In the genomic region with DNA sequence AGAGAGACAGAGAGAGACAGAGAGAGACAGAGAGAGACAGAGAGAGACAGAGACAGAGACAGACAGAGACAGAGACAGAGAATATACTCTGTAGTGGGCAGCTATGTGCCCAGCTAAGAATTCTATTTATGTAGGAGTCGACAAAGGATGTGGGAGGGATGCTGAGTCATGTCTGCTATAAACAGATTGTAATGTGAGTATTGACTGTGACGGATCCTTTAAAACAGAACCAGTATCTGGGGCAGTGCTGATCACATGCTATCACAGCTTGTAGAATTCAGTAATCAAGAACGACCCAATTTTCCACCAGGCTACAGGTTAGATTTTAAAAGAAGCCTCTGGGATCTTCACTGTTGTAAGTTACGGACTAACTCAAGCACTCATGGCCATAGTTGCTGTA, we compare ENCODE assay signal across 20 mouse cellular contexts. TPM values are rescaled to one million over a fixed set of nuclear protein-coding genes. Genes with fewer than 3 reads are reported as not detected.
A peak's percentile ranks its signal among the peaks of the same experiment; 100 is the strongest.
DNase-seq lines count a peak whose midpoint lies in the region; ATAC-seq and TF ChIP-seq lines count a peak whose summit lies in the region.
"Had no signal": no experiment of that assay in that cellular context is flagged by ENCODE, and none has a peak within 500 bp of the region (broad histone marks: within the 10 kb centered on the region; RNA-seq: fewer than 3 reads in every experiment).

No protein-coding gene starts in this region.

- no peak overlapping the region for H3K27ac ChIP-seq in heart, embryonic 12.5 days (ENCODE audit: poor library complexity, severe bottlenecking)
- H3K27ac ChIP-seq in heart, adult 2 months, result no peak overlapping the region
- peak overlapping the region; percentile 46 for H3K27ac ChIP-seq in liver, embryonic 12.5 days
- H3K27ac ChIP-seq in midbrain, embryonic 14.5 days (replicated peaks; ENCODE audit: low read depth, low read length), result no peak overlapping the region
- H3K27ac ChIP-seq: embryonic facial prominence, embryonic 10.5 days; heart, embryonic 10.5 days; hindbrain, embryonic 10.5 days; macrophage; neural tube, embryonic 15.5 days had no signal

- 40% methylated on average over 4 of the region's 4 CpGs for WGBS in heart, embryonic 12.5 days
- 29% methylated on average over 4 of the region's 4 CpGs for WGBS in heart, adult 2 months
- WGBS in liver, embryonic 12.5 days (ENCODE audit: insufficient replicate concordance), result 21% methylated on average over 4 of the region's 4 CpGs
- 76% methylated on average over 4 of the region's 4 CpGs for WGBS in midbrain, embryonic 14.5 days

- no peaks in the 10 kb centered on the region for H3K79me2 ChIP-seq in heart, adult 2 months (replicated peaks; ENCODE audit: control insufficient read depth, insufficient read depth, low read length)

- TF ChIP-seq CTCF in heart, adult 2 months (IDR thresholded peaks at IDR 0.05), result no peak

- no peak for TF ChIP-seq POLR2A in heart, adult 2 months (IDR thresholded peaks at IDR 0.05; ENCODE audit: insufficient read depth, low read depth, low read length)

- ATAC-seq in heart, embryonic 12.5 days (ENCODE audit: insufficient number of reproducible peaks, low FRiP score), result peak; percentile 71; the same call in 1 of the 2 replicates
- peak; percentile 85 for ATAC-seq in liver, embryonic 12.5 days
- no peak for ATAC-seq in midbrain, embryonic 14.5 days (ENCODE audit: low FRiP score, low TSS enrichment)

- H3K9ac ChIP-seq in heart, embryonic 12.5 days, result no peak overlapping the region
- H3K9ac ChIP-seq in heart, adult 2 months (ENCODE audit: low read depth, low read length), result no peak overlapping the region
- 0 out of 2 replicates have a peak overlapping the region, but pooled peaks have one; percentile 5 for H3K9ac ChIP-seq in liver, embryonic 12.5 days
- no peak overlapping the region for H3K9ac ChIP-seq in midbrain, embryonic 14.5 days (replicated peaks; ENCODE audit: low read length)
- H3K9ac ChIP-seq: neural tube, embryonic 15.5 days had no signal

- H3K4me2 ChIP-seq in heart, embryonic 12.5 days, result no peak overlapping the region
- peak overlapping the region; percentile 23 for H3K4me2 ChIP-seq in liver, embryonic 12.5 days
- no peak overlapping the region for H3K4me2 ChIP-seq in midbrain, embryonic 14.5 days (ENCODE audit: low read length)
- H3K4me2 ChIP-seq: neural tube, embryonic 15.5 days had no signal

- no peak for TF ChIP-seq EP300 in heart, adult 2 months (IDR thresholded peaks at IDR 0.05; ENCODE audit: insufficient read depth, low read depth, low read length)

- peaks cover 5% of the 10 kb centered on the region; the same call in 1 of the 2 replicates for H3K27me3 ChIP-seq in heart, embryonic 12.5 days (replicated peaks)
- H3K27me3 ChIP-seq in heart, adult 2 months (ENCODE audit: control insufficient read depth, insufficient read depth, low read length), result peaks cover 2% of the 10 kb centered on the region; the same call in 1 of the 2 replicates
- peaks cover 3% of the 10 kb centered on the region; the same call in 1 of the 2 replicates for H3K27me3 ChIP-seq in liver, embryonic 12.5 days (replicated peaks)
- H3K27me3 ChIP-seq in midbrain, embryonic 14.5 days (ENCODE audit: control insufficient read depth, insufficient read depth, low read length), result no peaks in the 10 kb centered on the region

- no peak overlapping the region for H3K4me3 ChIP-seq in heart, embryonic 12.5 days
- no peak overlapping the region for H3K4me3 ChIP-seq in heart, adult 2 months
- no peak overlapping the region for H3K4me3 ChIP-seq in liver, embryonic 12.5 days
- H3K4me3 ChIP-seq in midbrain, embryonic 14.5 days (replicated peaks; ENCODE audit: low read depth, low read length), result no peak overlapping the region
- H3K4me3 ChIP-seq: embryonic facial prominence, embryonic 10.5 days; heart, embryonic 10.5 days; hindbrain, embryonic 10.5 days; neural tube, embryonic 15.5 days had no signal

- DNase-seq in heart, adult 2 months, result no peak
- peak; percentile 14 for DNase-seq in right cerebral cortex, postnatal 25 days
- no peak for DNase-seq in right cerebral cortex, postnatal 14 days
- no peak for DNase-seq in adrenal gland, postnatal 36 days
- DNase-seq in ovary, postnatal 36 days (ENCODE audit: low spot score), result no peak
- DNase-seq in midbrain, embryonic 14.5 days, result no peak
- DNase-seq: cerebellum, postnatal 10 days; kidney, postnatal 10 days; thymus, adult 18-20 months had no signal

- H3K4me1 ChIP-seq in heart, embryonic 12.5 days (replicated peaks), result 0 out of 2 replicates have a peak, but pooled peaks cover 2% of the 10 kb centered on the region
- H3K4me1 ChIP-seq in heart, adult 2 months (ENCODE audit: control insufficient read depth, insufficient read depth, low read length), result no peaks in the 10 kb centered on the region
- peaks cover 23% of the 10 kb centered on the region for H3K4me1 ChIP-seq in liver, embryonic 12.5 days
- no peaks in the 10 kb centered on the region for H3K4me1 ChIP-seq in midbrain, embryonic 14.5 days (ENCODE audit: control insufficient read depth, insufficient read depth, low read length)
- H3K4me1 ChIP-seq: embryonic facial prominence, embryonic 10.5 days; heart, embryonic 10.5 days; hindbrain, embryonic 10.5 days; neural tube, embryonic 15.5 days had no signal

- intact Hi-C loops in heart, adult 2 months (cut with DNase I), result no loop called here

- no peaks in the 10 kb centered on the region for H3K36me3 ChIP-seq in heart, embryonic 12.5 days
- H3K36me3 ChIP-seq in heart, adult 2 months (ENCODE audit: control insufficient read depth, insufficient read depth, low read length), result no peaks in the 10 kb centered on the region
- H3K36me3 ChIP-seq in liver, embryonic 12.5 days, result no peaks in the 10 kb centered on the region
- H3K36me3 ChIP-seq in midbrain, embryonic 14.5 days (ENCODE audit: control insufficient read depth, insufficient read depth, low read length), result no peaks in the 10 kb centered on the region
- H3K36me3 ChIP-seq: embryonic facial prominence, embryonic 10.5 days; heart, embryonic 10.5 days; hindbrain, embryonic 10.5 days; neural tube, embryonic 15.5 days had no signal

- H3K9me3 ChIP-seq in heart, embryonic 12.5 days (replicated peaks), result 0 out of 2 replicates have a peak, but pooled peaks cover 5% of the 10 kb centered on the region
- no peaks in the 10 kb centered on the region for H3K9me3 ChIP-seq in liver, embryonic 12.5 days (replicated peaks)
- no peaks in the 10 kb centered on the region for H3K9me3 ChIP-seq in midbrain, embryonic 14.5 days (ENCODE audit: control insufficient read depth, low read length)
- H3K9me3 ChIP-seq: embryonic facial prominence, embryonic 10.5 days; heart, embryonic 10.5 days; hindbrain, embryonic 10.5 days; neural tube, embryonic 15.5 days had no signal

RNA-seq across cellular contexts. Expression of a gene that starts 15.0 kb away (rescaled TPM):
- 38.8 and 39.2 TPM in 2 replicates for polyA plus RNA-seq in heart, embryonic 12.5 days (2016; fragmentation: Nextera tagmentation; extraction: Ambion mirVana)
- total RNA-seq in heart, adult 2 months (2021), result under 1 TPM; 0.70 to 0.86 TPM
- polyA plus RNA-seq in heart, adult 2 months (2012; rRNA removed), result 1.9 and 3.9 TPM in 2 replicates
- polyA plus RNA-seq in liver, embryonic 12.5 days (2016; fragmentation: Nextera tagmentation; extraction: Ambion mirVana), result 30.2 and 33.1 TPM in 2 replicates
- total RNA-seq in adrenal gland, postnatal 36 days (2021), result not detected
- 2.0 and 4.5 TPM in 2 replicates for polyA plus RNA-seq in midbrain, embryonic 14.5 days (2014; fragmentation: Nextera tagmentation; extraction: Ambion mirVana)
- total RNA-seq: gastrocnemius, adult 18-20 months; monocyte, adult 5-6 weeks had no signal

RNA-seq across cellular contexts. Expression of a gene that starts 30.6 kb away (rescaled TPM):
- 0.10 TPM in 1 of 2 replicates, not detected in the other for polyA plus RNA-seq in heart, embryonic 12.5 days (2016; fragmentation: Nextera tagmentation; extraction: Ambion mirVana)
- not detected for total RNA-seq in heart, adult 2 months (2021)
- 0.03 TPM in 1 of 2 replicates, not detected in the other for polyA plus RNA-seq in heart, adult 2 months (2012; rRNA removed)
- 0.08 and 0.14 TPM in 2 replicates for polyA plus RNA-seq in liver, embryonic 12.5 days (2016; fragmentation: Nextera tagmentation; extraction: Ambion mirVana)
- not detected for total RNA-seq in adrenal gland, postnatal 36 days (2021)
- 7.0 and 10.8 TPM in 2 replicates for polyA plus RNA-seq in midbrain, embryonic 14.5 days (2014; fragmentation: Nextera tagmentation; extraction: Ambion mirVana)
- total RNA-seq: adrenal gland, adult 18-20 months; gastrocnemius, adult 18-20 months; monocyte, adult 5-6 weeks had no signal
- polyA plus RNA-seq: liver, adult 2 months; macrophage had no signal

RNA-seq across cellular contexts. Expression of a gene that starts 47.3 kb away (rescaled TPM):
- polyA plus RNA-seq in heart, embryonic 12.5 days (2016; fragmentation: Nextera tagmentation; extraction: Ambion mirVana), result 6.9 and 8.3 TPM in 2 replicates
- total RNA-seq in heart, adult 2 months (2021), result 1 to 10 TPM; 3.1 to 3.3 TPM
- 2.9 and 4.9 TPM in 2 replicates for polyA plus RNA-seq in heart, adult 2 months (2012; rRNA removed)
- polyA plus RNA-seq in liver, embryonic 12.5 days (2016; fragmentation: Nextera tagmentation; extraction: Ambion mirVana), result 57.1 and 58.7 TPM in 2 replicates
- 1 to 10 TPM; 2.1 to 2.4 TPM for total RNA-seq in adrenal gland, postnatal 36 days (2021)
- polyA plus RNA-seq in midbrain, embryonic 14.5 days (2014; fragmentation: Nextera tagmentation; extraction: Ambion mirVana), result 23.1 and 23.8 TPM in 2 replicates
